Mouse (Mus musculus): Measurements from ENCODE around the gene Prkag2.
A peak's percentile ranks its signal among the peaks of the same experiment; 100 is the strongest.
"Not testable (repeated sequence)": the region's sequence is repeated elsewhere in the genome, so short reads cannot be mapped to it uniquely, and the experiment has no call there.

Gene Prkag2

DNA sequence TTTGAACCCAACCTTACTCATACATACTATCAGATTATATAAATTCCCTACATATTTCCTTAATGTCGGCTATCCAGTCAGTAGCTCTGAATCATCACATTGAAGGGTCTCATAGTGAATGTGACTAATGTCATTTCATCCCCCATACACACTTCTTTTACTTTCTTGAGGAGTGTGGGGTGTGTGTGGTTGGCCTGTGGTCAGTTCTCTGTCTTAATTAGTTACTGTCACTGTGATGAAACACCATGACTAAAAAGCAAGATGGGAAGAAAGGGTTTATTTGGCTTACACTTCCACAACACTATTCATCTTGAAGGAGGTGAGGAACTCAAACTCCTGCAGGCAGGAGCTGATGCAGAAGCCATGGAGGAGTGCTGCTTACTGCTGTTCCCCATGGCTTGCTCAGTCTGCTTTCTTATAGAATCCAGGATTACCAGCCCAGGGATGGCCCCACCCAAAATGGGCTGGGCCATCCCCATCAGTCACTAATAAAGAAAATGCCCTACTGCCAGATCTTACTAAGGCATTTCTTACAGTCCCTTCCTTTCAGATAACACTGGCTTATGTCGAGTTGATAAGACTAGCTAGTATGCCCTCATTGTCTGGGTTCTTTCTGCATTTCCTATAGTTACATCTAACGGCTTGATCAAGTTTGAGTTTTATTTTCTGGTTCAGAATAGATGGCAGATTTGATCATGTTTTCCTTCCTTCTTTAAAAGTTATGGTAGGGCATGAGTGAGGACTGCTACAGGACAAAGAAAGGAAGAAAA, 240.5 kb downstream of the Prkag2 start:
- no peak for DNase-seq

DNA sequence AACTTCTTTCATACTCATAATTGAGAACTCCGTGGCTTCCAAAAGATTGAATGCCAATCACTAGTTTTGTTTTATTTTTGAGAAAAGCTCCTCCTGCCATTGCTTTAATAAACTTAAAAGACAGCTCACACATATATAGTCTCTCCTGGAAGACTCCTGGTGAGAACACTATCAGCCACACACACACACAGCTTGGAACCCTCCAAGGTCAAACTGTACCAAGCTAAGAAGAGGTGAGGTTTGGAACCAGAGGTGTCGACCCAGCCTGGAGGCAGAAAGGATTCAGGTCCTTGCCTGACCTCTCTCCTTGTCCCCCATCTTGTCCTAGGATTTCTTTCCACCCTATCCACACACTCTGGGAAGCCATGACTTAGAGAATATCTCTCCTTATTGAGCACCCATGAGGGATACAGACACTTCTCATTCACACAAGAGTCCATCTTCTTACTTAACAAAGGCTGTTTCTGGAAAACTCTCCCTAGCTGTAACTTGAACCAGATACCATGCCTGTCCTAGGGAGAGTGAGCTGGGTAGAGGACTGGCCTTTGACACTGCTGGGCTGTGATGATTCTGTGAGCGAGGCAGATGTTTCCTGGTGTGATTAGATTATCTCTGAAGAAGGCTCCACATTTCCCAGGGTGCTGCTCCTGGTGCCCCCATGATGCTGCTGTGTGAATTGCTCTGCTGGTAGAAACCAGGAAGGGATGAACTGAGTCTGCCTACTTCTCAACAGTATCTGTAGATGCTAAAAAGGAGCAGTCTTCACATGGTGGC, 245.4 kb downstream of the Prkag2 start:
- DNase-seq: no peak

DNA sequence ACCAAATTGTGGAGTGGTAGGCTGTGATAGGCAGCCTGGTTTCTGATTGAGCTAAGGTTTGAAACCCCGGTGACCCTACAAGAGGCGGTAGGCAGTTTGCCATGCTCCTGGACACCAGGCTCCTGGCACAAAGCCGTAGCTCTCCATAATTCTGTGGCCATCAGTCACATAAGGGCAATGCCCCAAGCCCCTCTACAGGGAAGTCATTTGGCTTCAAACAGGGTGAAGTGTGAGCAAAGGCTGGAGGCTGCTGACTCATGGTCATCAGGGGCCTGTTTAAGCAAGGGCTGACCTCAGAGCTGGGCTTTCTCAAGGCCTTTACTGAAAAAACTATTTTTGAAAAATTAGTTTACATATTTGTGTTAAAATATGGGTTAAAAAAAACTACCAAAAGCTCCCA, 246.2 kb downstream of the Prkag2 start:
- no peak for DNase-seq

DNA sequence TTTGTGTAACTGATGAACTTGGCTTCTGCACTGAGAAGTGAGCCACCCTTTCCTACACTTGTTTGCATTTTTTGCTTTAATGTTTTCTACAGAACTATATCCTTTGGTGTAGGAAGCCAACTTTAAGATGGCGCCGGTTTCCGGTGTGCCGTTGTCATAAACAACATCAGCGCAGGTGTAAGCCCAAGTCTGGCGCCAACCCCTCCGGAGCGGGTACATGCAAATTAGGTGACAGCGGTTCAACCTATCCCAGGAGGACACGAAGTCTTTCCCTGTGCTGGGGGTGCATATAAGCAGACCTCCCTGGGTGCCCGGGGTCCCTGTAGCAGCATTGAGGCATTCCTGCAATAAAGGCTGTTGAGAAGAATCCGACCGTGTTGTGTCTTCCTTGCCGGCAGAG, 252.2 kb downstream of the Prkag2 start:
- DNase-seq: not testable (repeated sequence)

DNA sequence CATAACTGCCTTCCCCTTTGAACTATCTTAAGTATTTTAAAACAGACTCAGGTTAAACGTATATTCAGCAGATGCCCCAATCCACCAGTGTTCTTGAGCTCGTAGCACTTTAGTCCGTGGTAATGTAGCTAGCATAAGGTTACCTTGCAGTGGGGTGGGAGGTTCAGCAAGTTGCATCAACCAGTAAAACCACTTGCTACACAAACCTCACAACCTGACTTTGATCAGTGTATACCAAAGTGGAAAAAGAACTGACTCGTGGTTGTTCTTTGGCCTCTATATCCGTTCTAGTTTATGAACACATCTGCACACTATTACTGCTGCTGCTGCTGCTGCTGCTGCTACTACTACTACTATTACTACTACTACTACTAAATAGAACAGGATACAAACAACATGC, 256.6 kb downstream of the Prkag2 start:
- no peak for DNase-seq

DNA sequence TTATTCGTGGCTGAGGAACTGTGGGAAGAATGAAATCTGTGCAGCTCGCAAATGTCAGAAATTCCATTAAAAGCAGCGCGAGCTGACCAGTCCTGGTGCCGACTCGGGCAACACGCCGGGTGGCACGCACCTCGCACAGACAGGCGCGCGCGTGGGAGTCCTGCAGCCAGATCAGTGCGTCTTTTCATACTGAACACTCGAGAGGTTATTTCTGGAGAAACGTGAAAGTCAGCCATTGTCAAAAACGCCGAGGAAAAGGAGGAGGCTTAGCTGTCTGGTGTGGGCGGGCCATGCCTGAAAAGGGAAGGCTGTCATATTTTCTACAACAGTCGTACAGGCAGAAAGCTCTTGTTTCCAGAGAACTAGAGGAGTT, 257.4 kb downstream of the Prkag2 start:
- no peak for DNase-seq

DNA sequence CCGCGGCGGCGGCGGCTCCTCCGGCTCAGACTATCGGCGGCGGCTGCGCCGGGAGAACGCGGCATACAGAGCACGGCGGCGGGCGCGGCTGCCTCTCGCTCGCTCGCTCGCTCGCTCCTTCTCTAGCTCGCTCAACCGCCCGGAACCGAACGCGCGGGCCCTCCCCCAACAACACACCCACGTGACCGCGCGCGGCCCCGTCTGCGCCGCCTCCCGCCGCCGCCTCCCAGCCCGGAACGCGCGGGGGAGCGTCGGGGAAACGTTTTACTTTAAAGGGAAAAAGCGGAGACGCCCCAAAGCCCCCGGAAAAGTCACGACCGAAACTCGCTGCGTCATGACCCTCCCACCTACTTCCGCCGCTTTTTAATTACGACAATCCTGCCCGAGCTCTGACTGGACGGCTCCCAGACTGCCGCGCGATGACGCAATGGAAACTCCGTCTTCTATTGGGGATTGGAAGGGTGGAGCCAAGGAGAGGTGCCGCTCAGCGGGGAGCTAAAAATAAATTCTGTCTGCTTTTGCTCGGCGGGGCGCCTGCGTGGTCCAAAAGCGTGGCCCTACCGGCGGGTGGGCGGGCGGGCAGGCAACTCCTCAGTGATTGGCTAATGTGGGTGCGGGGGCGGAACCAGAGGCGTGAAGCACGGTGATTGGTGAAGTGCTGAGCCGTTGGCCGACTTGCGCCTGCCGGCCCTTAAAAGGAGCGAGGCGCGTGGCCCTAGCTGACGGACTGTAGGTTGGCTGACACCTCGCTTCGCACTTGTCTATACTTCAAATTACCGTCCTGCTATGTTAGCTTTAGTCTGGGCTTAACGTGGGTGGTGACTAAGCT, 258.0 kb downstream of the Prkag2 start, which contains the start of gene Rheb:
Rheb (minus strand) TSS at position 351 of the 829 bp plus-strand sequence.
- peak; percentile 100 for DNase-seq

DNA sequence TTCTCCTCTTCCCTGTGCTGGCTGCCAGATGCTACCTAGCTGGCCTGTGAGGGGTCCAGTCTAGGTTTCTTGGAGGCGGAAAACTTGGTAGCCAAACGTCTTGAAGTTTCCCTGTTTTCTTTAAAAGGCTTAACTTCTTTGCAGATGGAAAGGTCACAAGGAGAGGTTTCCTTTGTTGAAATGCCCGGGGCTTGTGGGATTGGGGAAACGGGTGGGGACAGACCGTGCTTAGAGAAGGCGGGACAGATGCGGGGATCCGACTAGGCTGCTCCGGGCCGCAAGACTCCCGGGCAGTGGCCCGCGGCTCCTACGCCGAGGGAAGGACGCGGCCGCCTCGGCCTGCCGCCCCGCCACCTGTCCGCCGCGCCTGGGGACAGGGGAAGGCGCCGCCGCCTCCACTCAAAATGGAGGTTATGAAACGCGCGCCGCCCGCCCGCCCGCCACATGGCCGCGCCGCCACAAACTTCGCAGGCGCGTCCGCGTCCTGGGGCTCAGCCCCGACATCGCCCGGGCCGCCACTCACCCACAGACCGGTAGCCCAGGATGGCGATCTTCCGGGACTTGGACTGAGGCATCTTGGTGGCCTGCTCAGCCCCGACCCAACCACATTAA, 258.7 kb downstream of the Prkag2 start:
- peak; percentile 71 for DNase-seq

DNA sequence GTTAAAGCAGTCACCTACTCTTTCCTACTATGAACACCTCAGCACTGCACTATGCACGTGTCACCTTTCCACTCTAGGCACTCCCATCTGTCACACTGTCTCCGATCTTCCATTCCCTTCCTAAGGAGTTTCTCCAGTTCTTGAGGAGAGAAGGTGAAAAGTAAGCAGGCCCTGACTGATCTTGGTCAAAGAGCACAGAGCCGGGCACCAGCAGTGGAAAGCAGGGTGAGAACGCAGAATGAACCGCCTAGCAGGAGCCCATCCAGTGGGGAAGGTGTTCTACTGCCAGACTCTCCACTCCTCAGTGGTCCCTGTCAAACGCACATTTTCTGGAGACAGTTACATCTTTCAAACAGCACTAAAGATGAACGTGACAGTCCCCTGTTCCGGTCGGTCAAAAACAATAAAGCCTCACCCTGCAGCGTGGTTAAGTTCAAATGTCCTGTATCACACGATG, 259.4 kb downstream of the Prkag2 start:
- peak; percentile 5 for DNase-seq

DNA sequence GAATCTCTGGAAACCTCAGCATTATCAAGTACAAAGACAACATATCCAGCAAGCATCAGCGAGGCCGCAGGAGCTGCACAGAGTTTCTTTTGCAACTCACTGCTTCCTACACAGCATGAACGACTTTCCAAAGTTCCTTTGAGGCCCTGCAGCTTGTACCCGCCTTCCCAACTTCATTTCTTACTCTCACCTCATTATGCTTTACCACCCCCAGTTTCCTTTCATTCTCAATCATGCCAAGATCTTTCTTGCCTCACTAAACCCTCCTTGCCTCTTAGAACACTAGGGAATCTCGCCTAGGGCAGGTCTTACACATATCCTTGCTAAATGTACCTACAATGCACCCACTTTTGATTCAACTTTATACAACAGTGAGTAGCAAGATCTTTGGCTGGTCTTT, 266.0 kb downstream of the Prkag2 start:
- DNase-seq: no peak

DNA sequence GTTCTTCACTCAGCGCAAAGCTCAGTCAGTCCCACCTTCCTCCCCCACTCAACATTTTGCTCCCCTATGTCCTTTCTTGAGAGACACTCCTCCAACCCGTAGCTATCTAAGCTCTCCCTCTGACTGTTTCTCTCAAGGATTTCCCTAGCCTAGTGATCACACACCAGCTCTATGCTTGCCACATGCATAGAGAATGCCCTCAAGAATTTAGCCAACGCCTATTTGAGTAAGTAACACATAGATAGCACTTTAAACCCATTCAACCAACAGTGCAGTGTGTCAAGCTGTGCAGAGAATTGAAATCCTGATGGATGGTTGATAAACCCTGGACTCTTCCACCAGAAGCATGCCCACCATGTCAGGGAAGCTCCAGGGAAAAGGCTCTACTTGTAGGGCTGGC, 268.5 kb downstream of the Prkag2 start:
- DNase-seq: no peak

DNA sequence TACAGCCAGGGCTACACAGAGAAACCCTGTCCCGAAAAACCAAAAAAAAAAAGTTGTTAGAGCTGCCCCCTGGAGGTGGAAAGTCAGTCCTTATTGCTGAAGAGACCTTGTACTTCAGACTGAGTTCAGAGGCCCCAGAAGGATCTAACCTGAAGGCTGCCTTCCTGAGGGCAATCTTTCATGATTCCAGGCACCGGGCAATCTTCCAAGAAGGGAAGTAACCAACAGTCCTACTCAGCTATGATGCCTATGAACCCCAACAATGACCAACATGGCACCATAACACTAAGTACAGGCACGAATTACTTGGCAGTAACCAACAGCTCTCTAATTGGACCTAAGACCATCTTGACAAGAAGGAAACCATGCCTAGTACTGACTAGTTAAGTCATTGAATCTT, 272.0 kb downstream of the Prkag2 start:
- DNase-seq: no peak

DNA sequence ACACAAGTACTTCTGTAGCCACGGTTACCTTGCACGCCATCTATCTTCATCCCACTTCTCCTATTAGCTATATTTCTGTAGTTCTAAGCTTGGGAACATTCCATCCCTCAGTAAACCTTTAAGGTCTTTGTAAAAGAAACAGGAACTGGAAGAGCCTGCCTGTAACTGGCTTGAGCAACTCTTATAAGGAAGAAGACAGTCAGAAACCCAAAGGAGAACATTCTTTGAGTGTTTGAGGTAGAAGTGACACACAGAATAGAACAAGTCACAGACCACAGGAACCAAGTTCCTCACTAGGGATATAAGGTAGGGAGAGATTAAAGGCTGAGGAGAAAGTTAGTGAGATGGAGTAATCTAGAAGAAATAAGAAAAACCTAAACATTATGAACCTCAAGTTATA, 273.3 kb downstream of the Prkag2 start:
- no peak for DNase-seq

DNA sequence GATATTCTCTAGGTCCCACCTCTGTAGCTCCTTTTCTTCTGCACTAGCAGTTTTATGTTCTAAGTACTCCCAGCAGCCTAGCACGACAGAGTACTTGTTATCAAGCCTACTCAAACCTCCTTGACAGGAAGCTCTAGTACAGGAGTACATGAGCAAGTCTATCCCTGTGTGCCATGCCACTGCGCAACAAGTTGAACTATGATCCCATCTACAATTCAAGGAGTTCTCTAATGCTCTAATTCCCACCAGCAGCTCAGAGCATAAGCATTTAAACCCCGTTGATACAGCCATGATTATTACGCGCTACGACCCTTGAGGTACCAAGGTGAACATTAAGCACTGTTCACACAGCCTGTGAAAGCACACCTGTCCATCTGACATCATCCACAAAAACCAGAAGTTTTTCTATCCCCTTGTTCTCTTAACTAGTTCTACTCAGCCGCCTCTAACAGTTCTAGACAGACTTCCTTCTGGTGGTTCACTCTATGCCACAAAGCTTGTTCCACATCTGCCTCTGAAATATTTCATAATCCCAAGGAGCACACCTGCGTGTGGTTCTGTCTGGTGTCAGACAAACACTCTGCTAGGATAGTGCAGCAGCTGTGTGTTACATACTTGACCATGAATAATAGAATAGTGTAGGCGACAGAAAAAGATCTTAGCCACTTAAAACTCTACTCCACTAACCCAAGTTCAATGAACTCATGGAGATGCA, 274.2 kb downstream of the Prkag2 start:
- DNase-seq: no peak

DNA sequence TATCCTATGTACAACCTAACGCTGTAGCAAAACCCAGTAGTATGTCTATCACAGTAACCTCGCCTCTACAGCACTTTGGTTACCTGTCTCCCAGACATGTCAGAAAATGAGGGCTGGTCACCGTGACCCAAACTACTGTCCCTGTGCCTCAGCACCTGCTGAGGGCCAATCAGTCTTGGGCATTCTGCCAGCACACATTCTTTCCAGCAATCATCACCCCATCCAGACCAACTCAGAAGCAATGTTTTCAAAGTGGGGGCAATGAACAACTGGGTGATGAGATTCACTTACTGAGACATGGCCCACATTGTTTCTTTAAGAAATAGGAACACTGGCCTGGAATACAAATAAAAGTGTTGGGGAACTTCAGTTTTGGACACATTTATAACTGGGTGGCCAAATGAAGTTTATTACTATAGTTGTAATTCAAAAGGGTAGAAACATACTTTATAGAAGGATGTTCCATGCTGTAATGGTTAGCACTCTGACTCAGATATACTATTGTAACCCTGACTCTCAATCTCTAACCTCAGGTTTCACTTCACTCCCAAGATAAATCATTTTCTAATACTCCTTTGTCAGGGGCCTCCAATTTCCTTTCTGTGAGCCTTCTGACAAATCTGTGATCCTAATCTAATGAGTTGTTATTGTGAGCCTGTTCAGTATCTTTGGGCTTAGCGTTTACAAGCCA, 274.9 kb downstream of the Prkag2 start:
- no peak for DNase-seq

DNA sequence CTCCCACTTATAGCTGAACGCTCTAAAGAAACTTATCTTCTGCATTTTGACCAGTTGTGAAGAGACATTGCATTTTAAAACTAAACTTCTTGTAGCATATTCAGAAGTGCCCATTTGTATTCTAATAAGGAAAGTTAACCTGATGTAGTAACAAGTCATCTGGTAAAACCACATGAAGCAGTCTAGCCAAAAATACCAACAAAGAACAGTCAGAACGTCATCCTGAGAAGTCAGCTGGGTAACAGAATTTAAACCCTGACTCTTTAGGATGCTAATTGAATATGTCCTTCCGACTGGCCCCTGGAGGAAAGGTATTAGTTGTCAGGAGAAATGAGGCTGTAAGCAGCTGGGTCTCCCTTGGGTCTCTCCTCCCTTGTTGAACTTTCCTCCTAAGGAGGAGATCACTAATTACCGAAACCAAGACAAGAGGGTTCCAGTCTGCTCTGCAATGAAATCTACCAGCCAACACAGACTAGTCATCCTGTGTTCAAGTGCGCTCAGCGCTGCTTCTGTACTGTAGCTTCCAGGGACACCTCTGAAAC, 276.5 kb downstream of the Prkag2 start:
- no peak for DNase-seq

DNA sequence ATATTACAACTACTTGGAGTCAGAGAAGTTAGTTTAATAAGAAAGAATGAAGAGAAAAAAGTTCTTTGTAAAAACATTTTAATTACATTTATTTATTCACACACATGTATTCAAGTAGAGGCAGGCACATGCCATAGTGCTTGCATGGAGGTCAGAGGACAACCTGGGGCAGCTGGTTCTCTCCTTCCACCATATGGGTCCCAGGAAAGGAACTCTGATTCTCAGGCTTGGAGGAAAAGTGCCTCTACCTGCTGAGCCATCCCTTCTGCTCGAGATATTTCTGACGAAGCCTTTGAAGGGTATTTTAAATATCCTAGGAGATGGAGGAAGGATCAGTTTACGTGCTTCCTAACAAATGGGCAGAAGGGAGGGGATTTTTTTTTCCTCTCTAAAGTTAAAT, 277.7 kb downstream of the Prkag2 start:
- no peak for DNase-seq

DNA sequence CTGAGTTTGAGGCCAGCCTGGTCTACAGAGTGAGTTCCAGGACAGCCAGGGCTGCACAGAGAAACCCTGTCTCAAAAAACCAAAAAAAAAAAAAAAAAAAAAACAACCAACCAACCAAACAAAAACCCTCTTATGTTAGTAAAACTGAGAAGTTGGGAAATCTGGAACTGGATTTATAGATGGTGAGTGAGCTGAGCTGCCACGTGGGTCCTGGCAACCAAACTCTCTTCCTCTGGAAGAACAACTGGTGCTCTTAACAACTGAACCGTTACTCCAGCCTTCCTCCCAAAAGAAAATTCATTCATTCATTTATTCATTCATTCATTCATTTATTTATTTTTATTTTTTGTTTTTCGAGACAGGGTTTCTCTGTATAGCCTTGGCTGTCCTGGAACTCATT, 278.2 kb downstream of the Prkag2 start:
- DNase-seq: not testable (repeated sequence)

DNA sequence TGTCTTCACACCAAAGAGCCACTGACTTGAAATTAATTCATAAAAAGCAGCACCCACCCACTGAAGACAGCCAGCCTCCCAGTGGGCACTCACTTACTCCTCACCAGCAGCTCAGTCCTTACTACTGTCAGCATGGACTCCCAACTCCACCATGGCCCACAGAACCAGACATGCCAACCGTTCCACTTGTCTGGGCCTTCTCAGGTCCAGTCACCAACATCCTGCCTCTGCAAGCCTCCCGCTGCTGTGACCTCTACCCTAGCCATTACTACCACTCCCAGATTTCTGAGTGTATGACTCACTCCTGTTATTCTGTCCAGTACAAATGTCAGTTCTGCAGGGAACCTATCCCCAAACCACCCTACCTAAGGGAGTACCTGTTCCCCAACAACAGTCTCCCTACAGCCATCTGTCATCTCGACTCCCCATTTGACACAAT, 279.0 kb downstream of the Prkag2 start:
- no peak for DNase-seq

DNA sequence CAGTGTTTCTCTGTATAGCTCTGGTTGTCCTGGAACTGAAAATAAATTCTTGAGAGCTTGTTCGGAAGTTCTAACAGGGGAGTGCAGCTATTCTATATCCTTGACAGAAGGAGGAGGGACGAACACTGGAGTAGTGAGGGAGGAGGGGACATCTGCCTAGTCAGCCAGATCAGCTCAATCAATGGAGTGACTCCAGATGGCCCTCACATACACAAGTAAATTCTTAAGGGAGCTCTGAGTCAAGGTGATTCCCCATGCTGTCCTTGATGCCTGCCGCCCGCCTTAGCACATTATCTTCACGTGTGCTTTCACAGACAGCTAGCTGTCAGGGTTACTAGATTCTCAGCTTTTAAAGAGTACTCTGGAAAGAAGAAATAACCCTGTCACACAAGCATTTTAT, 279.8 kb downstream of the Prkag2 start:
- DNase-seq: no peak

DNA sequence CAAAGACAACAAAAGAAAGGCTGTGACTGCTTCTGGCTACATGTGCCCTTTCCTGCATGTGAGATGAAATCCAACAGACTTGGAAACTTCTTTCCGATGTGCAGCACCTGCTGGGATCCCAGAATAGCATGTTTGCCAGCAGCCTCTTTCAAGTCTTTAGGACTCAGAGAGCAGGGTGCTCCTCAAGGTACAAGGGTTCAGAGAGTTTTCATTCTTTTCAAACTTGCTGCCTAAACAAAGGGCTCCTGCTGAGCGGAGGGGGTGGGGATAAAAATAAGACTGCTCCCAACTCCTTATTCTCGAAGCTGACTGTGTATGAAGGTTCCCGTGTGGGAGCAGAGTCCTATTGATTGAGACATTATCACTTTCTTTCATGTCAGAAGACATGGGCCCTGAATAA, 283.3 kb downstream of the Prkag2 start:
- DNase-seq: no peak
